Mouse (Mus musculus) MEL (cell line): ENCODE data around the gene Stum.

Source experiments
- GABPA ChIP-seq: IDR thresholded peaks from 2 replicates; pipeline ENCODE4 v1.6.1; 2012; ENCODE audit warnings: low read depth, mild to moderate bottlenecking, inconsistent platforms, low read length, improper control_type of control experiment, moderate library complexity
- POLR2A ChIP-seq, 2 experiments: IDR thresholded peaks; 2 replicates each; pipeline ENCODE4 v1.6.1; 2011 to 2012; ENCODE audit warnings: low read length in 2 of 2, mild to moderate bottlenecking in 2 of 2, control low read depth in 1 of 2, improper control_type of control experiment in 1 of 2, low read depth in 1 of 2, moderate library complexity in 1 of 2; ENCODE audit not compliant: control insufficient read depth in 1 of 2, insufficient read depth in 1 of 2, poor library complexity in 1 of 2

- TF ChIP-seq POLR2A (IDR thresholded peaks at IDR 0.05; ENCODE audit: control insufficient read depth in 1 of 2, insufficient read depth in 1 of 2, low read depth in 1 of 2, low read length in 2 of 2, poor library complexity in 1 of 2): no peak
- no peak for TF ChIP-seq GABPA
Observed at GRCm38 (mm10) chr1:180483399-180484291, at the start of gene Stum.
